Mouse (Mus musculus): ENCODE measurements around the gene Gpatch8.

DNA sequence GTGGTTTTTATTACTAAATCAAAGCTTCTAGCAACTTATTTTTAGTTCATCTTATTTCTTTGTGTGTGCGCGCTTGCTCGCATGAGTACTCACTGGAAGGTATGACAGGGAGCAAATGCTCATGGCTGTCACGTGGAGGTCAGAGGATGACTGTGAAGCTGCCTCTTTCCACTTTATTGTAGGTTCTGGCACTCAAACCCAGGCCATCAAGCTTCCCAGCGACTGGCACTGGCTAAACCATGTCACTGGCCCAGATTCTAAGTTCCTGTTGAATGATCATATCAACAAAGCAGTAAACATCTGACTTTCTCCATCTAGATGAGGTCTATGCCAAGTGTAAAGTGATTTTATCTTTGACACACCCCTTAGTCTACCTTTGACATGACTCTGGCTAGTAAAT lies 14.7 kb downstream of the Gpatch8 start:
- TF ChIP-seq TCF12 (IDR thresholded peaks at IDR 0.05; ENCODE audit: insufficient read depth, poor library complexity, severe bottlenecking) (no peak), REST (IDR thresholded peaks at IDR 0.05; ENCODE audit: insufficient read depth, insufficient read length) (no peak), CEBPB (IDR thresholded peaks at IDR 0.05; ENCODE audit: insufficient read depth, poor library complexity, severe bottlenecking) (no peak)

Data from myocyte (in vitro differentiated cells).